Mouse (Mus musculus): ENCODE results near the gene Gm17026.
"Not testable (repeated sequence)": the region's sequence is repeated elsewhere in the genome, so short reads cannot be mapped to it uniquely, and the experiment has no call there.

Gene Gm17026

GRCm38 (mm10) chr14:42259948-42260347 lies at the start of gene Gm17026:
TSS of gene Gm17026 (minus strand) at chr14:42260048.
- not testable (repeated sequence) for DNase-seq

DNA sequence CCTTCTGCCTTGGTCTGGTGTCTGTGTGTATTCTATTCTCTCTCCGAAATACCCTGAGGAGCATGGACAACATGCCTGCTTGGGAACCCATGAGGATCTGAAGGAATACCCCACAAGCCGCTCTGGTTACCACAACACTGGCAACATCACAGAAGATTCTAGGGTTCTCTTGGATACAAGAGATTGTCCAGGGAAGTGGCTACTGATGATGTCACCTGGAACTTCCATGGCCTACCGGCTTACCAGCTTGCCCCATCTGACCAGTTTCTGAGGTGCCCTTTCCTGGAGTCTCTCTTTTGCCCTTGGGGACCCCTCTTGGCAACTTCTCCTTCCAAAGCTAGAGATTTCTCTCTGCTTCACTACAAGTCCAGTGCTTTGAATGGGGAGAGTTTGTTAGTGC lies 37.4 kb upstream of the Gm17026 start, which contains the start of gene Gm9611:
Gm9611 (minus strand) TSS at position 101 of the 400 bp plus-strand sequence.
- DNase-seq, result not testable (repeated sequence)

DNA sequence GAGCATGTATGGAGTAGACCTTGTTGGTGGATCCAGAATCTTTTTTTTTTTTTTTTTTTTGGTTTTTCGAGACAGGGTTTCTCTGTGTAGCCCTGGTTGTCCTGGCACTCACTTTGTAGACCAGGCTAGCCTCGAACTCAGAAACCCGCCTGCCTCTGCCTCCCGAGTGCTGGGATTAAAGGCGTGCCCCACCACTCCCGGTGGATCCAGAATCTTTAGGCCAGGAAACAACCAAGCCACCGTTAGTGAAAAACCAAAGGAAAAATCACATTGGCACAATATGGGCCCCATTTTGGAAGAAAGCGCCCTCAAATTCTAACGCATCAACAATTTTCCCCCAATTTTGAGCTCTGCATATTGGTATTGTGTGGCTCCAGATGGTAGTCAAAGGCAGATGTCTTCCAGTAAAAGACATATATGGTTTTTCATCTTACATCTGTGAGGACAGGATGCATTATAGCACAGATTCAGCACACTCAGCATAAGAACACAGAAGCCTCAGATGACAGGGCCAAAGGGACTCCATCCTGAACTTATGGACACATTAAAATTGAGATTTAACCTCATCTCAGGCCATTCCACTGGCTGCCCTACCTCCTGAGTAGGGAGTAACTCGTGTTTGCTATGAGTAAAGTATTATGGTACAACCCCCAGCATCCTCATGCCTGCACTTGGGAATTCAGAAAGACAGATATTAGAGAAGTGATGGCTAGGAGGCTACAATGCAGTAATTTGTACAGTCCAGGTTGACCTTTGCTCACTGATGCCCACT lies 42.9 kb downstream of the Gm17026 start:
- not testable (repeated sequence) for DNase-seq
